Mouse (Mus musculus) kidney, adult 2 months (tissue): ENCODE measurements around the gene Slc39a7. TPM values are rescaled to one million over a fixed set of nuclear protein-coding genes. Genes with fewer than 3 reads are reported as not detected.
"Not testable (repeated sequence)": the region's sequence is repeated elsewhere in the genome, so short reads cannot be mapped to it uniquely, and the experiment has no call there.

Experiments
- DNase-seq: peaks from one replicate; pipeline ENCODE4 v3.0.0; 2021
- H3K27ac ChIP-seq: fragments of 200-500 bp; 2 replicates; pipeline ENCODE4 v1.5.1; 2012; ENCODE audit warnings: low read depth, low read length, control low read depth, inconsistent platforms; ENCODE audit not compliant: insufficient read depth
- H3K27me3 ChIP-seq: fragments of 200-500 bp; replicated peaks from 2 replicates; pipeline ENCODE4 v1.6.1; 2012; ENCODE audit warnings: mild to moderate bottlenecking, moderate library complexity, low read length, inconsistent platforms; ENCODE audit not compliant: control insufficient read depth, insufficient read depth
- H3K36me3 ChIP-seq: fragments of 200-500 bp; 2 replicates; pipeline ENCODE4 v1.6.1; 2012; ENCODE audit warnings: mild to moderate bottlenecking, moderate library complexity, low read length, inconsistent platforms; ENCODE audit not compliant: control insufficient read depth, insufficient read depth
- H3K4me1 ChIP-seq: fragments of 200-500 bp; 2 replicates; pipeline ENCODE4 v1.6.1; 2011; ENCODE audit warnings: low read length; ENCODE audit not compliant: control insufficient read depth, insufficient read depth
- H3K4me3 ChIP-seq: fragments of 200-500 bp; 2 replicates; pipeline ENCODE4 v1.5.1; 2011; ENCODE audit warnings: mild to moderate bottlenecking, low read depth, low read length, control low read depth; ENCODE audit not compliant: insufficient read depth
- CTCF ChIP-seq: fragments of 200-500 bp; conservative IDR thresholded peaks from 2 replicates; pipeline ENCODE4 v1.5.1; 2011; ENCODE audit warnings: low read depth, mild to moderate bottlenecking, control low read depth, low read length, moderate library complexity, mixed read lengths; ENCODE audit not compliant: insufficient read depth, insufficient read length
- POLR2A ChIP-seq: fragments of 200-500 bp; IDR thresholded peaks from one replicate; pipeline ENCODE4 v1.6.1; 2011; ENCODE audit warnings: low read depth, low read length, control low read depth
- WGBS: fragments of 180-500 bp; shearing (Covaris S2); methylation state at CpG from one replicate; pipeline ENCODE4 v1.1.7; 2018; 5-methylcytosine and 5-hydroxymethylcytosine counted together
- polyA plus RNA-seq: library from polyadenylated mRNA; depleted of rRNA; stranded (reverse); fragments of >200 nt; gene quantifications from 2 replicates; pipeline ENCODE4 v1.2.3, GENCODE M21; 2012

Slc39a7 gene
- polyA plus RNA-seq, 1 experiment, result 90.4 TPM

DNA sequence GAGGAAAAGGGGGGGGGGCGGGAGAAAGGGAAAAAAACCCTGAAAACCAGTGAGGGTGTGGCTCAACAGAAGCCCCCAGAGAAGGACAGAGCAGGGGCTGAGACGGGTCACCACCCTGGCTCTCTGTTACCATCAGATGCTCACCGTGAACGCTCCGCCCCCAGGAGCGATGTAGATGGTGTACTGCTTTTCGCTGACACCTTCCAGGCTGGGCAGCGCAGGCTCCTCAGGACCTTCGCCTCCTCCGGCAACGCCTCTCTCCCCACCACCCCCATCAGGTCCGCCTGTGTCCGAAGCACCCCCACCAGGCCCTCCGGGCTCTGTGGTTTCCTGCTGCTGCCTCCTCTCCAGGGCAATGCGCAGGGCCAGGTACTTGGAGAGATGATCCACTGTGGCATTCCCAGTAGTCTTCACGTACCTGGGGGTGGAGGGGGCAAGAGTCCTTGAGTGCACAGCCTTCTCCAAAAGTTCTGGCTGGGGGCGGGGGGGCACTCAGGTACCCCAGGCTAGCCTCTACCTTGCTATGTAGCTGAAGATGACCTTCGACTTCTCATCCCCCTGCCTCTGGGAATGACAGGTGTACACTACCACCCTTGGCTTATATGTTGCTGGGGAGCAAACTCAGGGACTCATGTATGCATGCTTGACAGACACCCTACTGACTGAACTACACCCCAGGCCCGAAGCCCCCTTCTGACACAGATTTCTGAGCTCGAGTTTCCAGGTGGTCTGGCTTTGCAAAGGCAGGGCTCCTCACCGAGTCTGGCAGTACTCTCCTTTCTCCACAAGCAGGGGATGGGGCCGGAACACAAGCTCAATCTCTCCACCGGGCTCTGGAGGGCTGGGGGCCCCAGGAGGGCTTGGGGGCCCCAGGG is 9.7 kb downstream of the Slc39a7 start:
- Histone ChIP-seq H3K36me3 (no peaks in the 10 kb centered on the region), H3K4me3 (no peak overlapping the region), H3K27me3 (no peaks in the 10 kb centered on the region), H3K27ac (no peak overlapping the region), H3K4me1 (peaks cover 5% of the 10 kb centered on the region; the same call in 1 of the 2 replicates)
- TF ChIP-seq POLR2A, result no peak
- TF ChIP-seq CTCF, result no peak
- DNase-seq, result no peak
- WGBS, result 95% methylated on average over 23 of the region's 23 CpGs

DNA sequence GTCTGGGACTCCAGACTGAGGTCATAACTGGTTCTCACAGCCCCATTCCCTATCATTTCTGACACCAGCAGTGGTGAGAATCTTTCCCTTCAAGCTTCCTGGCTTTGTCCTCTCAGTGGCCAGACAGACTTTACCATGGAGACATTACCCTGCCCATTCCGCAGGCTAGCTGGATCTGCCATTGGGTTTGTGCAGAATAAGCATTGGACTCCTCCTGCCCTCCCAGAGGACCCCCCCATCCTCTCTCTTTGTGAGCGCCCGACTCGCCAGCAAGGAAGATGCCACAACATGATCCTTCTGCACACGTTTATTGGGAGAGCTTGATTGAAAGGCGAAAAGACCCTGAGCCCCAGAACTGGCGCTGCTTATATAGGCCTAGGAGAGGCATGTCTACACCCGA is 18.0 kb downstream of the Slc39a7 start:
- H3K27me3 ChIP-seq, result no peaks in the 10 kb centered on the region
- H3K4me3 ChIP-seq, result no peak overlapping the region
- no peaks in the 10 kb centered on the region for H3K4me1 ChIP-seq
- no peak for TF ChIP-seq POLR2A
- H3K36me3 ChIP-seq, result no peaks in the 10 kb centered on the region
- no peak for DNase-seq
- no peak overlapping the region for H3K27ac ChIP-seq
- 97% methylated on average over 8 of the region's 8 CpGs for WGBS

DNA sequence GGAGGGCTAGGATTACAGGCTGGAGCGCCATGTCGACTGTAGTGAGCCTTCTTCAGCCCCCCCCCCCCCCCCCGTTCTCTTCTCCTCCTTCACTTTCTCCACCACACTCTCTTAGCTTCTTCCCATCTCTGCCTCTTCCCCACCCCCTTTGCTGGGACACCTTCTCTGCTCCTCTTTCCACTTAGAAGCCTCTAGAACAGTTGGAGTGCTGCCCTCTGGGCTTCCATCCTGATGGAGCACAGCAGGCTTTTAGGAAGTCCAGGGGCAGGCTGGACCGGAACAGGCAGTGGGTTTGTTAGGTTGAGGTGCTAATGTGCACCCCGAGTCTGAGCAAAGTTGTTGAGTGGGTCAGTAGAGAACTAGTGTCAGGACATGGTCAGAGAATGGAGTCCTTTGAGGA is 21.3 kb downstream of the Slc39a7 start:
- Histone ChIP-seq H3K4me3 (no peak overlapping the region), H3K27ac (no peak overlapping the region), H3K36me3 (no peaks in the 10 kb centered on the region), H3K27me3 (no peaks in the 10 kb centered on the region), H3K4me1 (no peaks in the 10 kb centered on the region)
- WGBS, result 62% methylated on average over 5 of the region's 5 CpGs
- TF ChIP-seq CTCF (no peak), POLR2A (no peak)
- no peak for DNase-seq

DNA sequence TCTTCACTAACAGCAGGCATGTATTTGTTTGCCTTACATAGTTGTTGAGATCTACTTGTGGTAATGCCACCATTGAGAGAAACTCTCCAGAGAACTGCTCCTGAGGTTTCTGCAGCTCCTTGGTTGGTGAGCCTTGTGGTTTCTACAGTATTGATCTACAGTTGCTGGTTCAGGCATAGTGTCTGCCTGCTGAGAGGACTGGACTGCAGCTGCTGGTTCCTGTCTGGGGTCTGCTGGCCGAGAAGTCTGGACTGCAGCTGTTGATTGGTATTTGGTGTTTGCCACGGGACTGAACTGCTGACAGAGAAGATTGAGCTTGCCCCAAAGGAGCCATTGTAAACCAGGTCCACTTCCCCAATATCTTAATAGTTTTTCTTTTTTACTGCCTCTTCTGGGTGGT is 24.9 kb downstream of the Slc39a7 start:
- WGBS, result 52% methylated on average over 2 of the region's 2 CpGs
- DNase-seq, result no peak
- no peak overlapping the region for H3K4me3 ChIP-seq

DNA sequence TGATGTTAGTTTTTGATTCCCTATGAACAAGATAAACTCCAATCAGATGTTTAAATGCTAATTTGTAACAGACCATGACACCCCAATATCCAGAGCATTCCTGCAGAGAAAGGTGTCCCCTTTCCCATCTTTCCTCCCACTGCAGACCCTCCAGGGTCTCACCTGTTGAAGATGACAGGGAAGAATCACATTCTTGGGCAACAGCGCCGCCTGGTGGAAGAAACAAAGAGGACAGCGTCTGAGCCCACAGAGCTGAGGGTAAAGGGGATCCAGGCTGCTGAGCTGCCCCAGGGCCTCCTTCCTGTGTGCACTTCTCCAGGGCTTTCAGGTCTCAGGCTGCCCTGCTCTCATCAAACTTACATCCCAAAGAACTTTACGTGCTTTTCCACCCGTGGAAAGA is 28.1 kb downstream of the Slc39a7 start:
- H3K4me1 ChIP-seq, result no peaks in the 10 kb centered on the region
- no peak overlapping the region for H3K4me3 ChIP-seq
- TF ChIP-seq POLR2A, result no peak
- TF ChIP-seq CTCF, result peak; percentile 62
- WGBS, result 5% methylated on average over 5 of the region's 5 CpGs
- no peaks in the 10 kb centered on the region for H3K36me3 ChIP-seq
- DNase-seq, result peak; percentile 37
- H3K27ac ChIP-seq, result no peak overlapping the region
- H3K27me3 ChIP-seq, result no peaks in the 10 kb centered on the region

More for the DNA sequence above, 24.9 kb downstream of the Slc39a7 start:
- Histone ChIP-seq H3K27me3 (no peaks in the 10 kb centered on the region), H3K36me3 (no peaks in the 10 kb centered on the region), H3K27ac (no peak overlapping the region), H3K4me1 (no peaks in the 10 kb centered on the region)
- no peak for TF ChIP-seq POLR2A
- no peak for TF ChIP-seq CTCF

DNA sequence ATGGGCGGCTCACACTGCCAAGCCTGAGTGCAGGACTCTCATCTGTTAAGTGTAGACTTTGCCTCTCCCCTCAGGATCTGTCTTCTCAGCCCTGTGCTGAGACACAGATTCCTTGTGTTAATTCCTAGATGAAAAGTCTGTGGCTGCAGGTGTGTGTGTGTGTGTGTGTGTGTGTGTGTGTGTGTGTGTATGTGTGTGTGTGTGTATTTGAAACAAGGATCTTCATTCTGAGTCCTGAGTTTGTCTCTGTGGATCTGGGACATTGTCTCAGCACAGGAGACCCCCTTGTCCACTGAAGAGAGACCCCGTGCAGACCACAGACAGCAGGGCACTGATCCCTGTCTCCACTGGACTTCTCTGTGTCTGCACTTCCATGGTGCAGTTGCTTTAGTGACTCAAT is 30.7 kb downstream of the Slc39a7 start:
- not testable (repeated sequence) for DNase-seq, H3K27me3 ChIP-seq, H3K4me1 ChIP-seq, H3K27ac ChIP-seq, H3K36me3 ChIP-seq
- peak overlapping the region; percentile 38; the same call in 1 of the 2 replicates for H3K4me3 ChIP-seq
- 69% methylated on average over 2 of the region's 2 CpGs for WGBS

DNA sequence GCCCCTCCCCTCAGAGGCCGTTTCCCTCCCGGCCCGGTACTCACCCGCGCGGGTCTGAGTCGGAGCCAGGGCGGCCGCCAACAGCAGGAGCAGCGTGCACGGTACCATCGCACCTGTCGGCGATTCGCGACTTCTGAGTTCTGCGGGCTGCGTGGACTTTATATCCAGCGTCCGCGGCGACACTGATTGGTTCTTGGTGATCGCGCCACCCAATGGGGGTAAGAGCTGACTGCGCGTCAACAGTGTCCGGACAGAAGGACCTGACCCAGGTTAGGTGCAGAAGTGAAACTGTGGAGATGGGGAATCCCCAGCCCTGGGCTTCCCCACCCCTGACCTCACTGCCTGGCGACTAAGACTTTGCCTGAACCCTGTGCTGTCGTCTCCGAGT is 31.3 kb downstream of the Slc39a7 start, which contains the start of gene H2-K1:
Gene H2-K1, minus strand, starts transcription at position 198 of the 388 bp plus-strand sequence.
- H3K27ac ChIP-seq, result peak within 1 kb of the TSS; percentile 39
- TF ChIP-seq CTCF (no peak), POLR2A (peak; percentile 98)

More for the DNA sequence above, 31.3 kb downstream of the Slc39a7 start, which contains the start of gene H2-K1:
- no peaks in the 10 kb centered on the region for H3K27me3 ChIP-seq
- H3K4me3 ChIP-seq, result peak within 1 kb of the TSS; percentile 72
- no peaks in the 10 kb centered on the region for H3K36me3 ChIP-seq
- DNase-seq, result peak; percentile 97
- H3K4me1 ChIP-seq, result no peaks in the 10 kb centered on the region
- WGBS, result under 1% methylated on average over 30 of the region's 30 CpGs
